Mouse (Mus musculus): ENCODE measurements around the gene Hoxc6. TPM values are rescaled to one million over a fixed set of nuclear protein-coding genes. Genes with fewer than 3 reads are reported as not detected.

Gene Hoxc6
- polyA plus RNA-seq, 1 experiment, result 0.16 TPM

GRCm38 (mm10) chr15:102965003-102965891 lies 32.8 kb upstream of the Hoxc6 start:
- 5% methylated on average over 26 of the region's 26 CpGs for WGBS
- no peak for DNase-seq
- Histone ChIP-seq H3K4me3 (replicated peaks; ENCODE audit: insufficient read depth, low read depth, low read length) (no peak overlapping the region), H3K27ac (ENCODE audit: insufficient read depth, low read length) (no peak overlapping the region), H3K4me1 (ENCODE audit: control insufficient read depth, insufficient read depth, low read length) (no peaks in the 10 kb centered on the region), H3K27me3 (ENCODE audit: control insufficient read depth, insufficient read depth, low read length) (peaks cover 20% of the 10 kb centered on the region; the same call in 1 of the 2 replicates)
- no peak for TF ChIP-seq CTCF (IDR thresholded peaks at IDR 0.05; ENCODE audit: borderline replicate concordance, insufficient read depth, low read depth, low read length)
- no peak for TF ChIP-seq POLR2A (IDR thresholded peaks at IDR 0.05; ENCODE audit: borderline replicate concordance, insufficient read depth, low read length)

- Histone ChIP-seq H3K4me1 (ENCODE audit: control insufficient read depth, insufficient read depth, low read length) (no peaks in the 10 kb centered on the region), H3K4me3 (replicated peaks; ENCODE audit: insufficient read depth, low read depth, low read length) (no peak overlapping the region), H3K27me3 (ENCODE audit: control insufficient read depth, insufficient read depth, low read length) (peaks cover 23% of the 10 kb centered on the region; the same call in 1 of the 2 replicates), H3K27ac (ENCODE audit: insufficient read depth, low read length) (no peak overlapping the region)
- no peak for DNase-seq
- 5% methylated on average over 29 of the region's 30 CpGs for WGBS
- peak; percentile 19; the same call in 1 of the 2 replicates for TF ChIP-seq CTCF (IDR thresholded peaks at IDR 0.05; ENCODE audit: borderline replicate concordance, insufficient read depth, low read depth, low read length)
- TF ChIP-seq POLR2A (IDR thresholded peaks at IDR 0.05; ENCODE audit: borderline replicate concordance, insufficient read depth, low read length), result no peak
Measured at GRCm38 (mm10) chr15:102965892-102966775, 31.9 kb upstream of the Hoxc6 start.

GRCm38 (mm10) chr15:102966776-102967311 lies 31.2 kb upstream of the Hoxc6 start, which contains the start of gene Hoxc10:
Gene Hoxc10, plus strand, starts transcription at chr15:102966796.
- no peak within 1 kb of the TSS for H3K27ac ChIP-seq (ENCODE audit: insufficient read depth, low read length)
- TF ChIP-seq CTCF (IDR thresholded peaks at IDR 0.05; ENCODE audit: borderline replicate concordance, insufficient read depth, low read depth, low read length), result no peak
- TF ChIP-seq POLR2A (IDR thresholded peaks at IDR 0.05; ENCODE audit: borderline replicate concordance, insufficient read depth, low read length), result no peak
- H3K27me3 ChIP-seq (ENCODE audit: control insufficient read depth, insufficient read depth, low read length), result peaks cover 23% of the 10 kb centered on the region; the same call in 1 of the 2 replicates
- no peak within 1 kb of the TSS for H3K4me3 ChIP-seq (replicated peaks; ENCODE audit: insufficient read depth, low read depth, low read length)
- DNase-seq, result no peak
- WGBS, result 4% methylated on average over 27 of the region's 27 CpGs
- no peaks in the 10 kb centered on the region for H3K4me1 ChIP-seq (ENCODE audit: control insufficient read depth, insufficient read depth, low read length)

DNA sequence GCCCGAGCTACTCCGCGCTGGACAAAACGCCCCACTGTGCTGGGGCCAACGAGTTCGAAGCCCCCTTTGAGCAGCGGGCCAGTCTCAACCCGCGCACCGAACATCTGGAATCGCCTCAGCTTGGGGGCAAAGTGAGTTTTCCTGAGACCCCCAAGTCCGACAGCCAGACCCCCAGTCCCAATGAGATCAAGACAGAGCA lies 30.8 kb upstream of the Hoxc6 start, which contains the start of gene Hoxc5:
TSS of gene Hoxc5 (plus strand) at position 132 of the 199 bp plus-strand sequence.
- H3K27ac ChIP-seq (ENCODE audit: insufficient read depth, low read length), result no peak within 1 kb of the TSS
- no peak for DNase-seq
- TF ChIP-seq POLR2A (IDR thresholded peaks at IDR 0.05; ENCODE audit: borderline replicate concordance, insufficient read depth, low read length) (no peak), CTCF (IDR thresholded peaks at IDR 0.05; ENCODE audit: borderline replicate concordance, insufficient read depth, low read depth, low read length) (no peak)
- H3K4me3 ChIP-seq (replicated peaks; ENCODE audit: insufficient read depth, low read depth, low read length), result no peak within 1 kb of the TSS
- H3K4me1 ChIP-seq (ENCODE audit: control insufficient read depth, insufficient read depth, low read length), result no peaks in the 10 kb centered on the region
- H3K27me3 ChIP-seq (ENCODE audit: control insufficient read depth, insufficient read depth, low read length), result peaks cover 23% of the 10 kb centered on the region; the same call in 1 of the 2 replicates
- 6% methylated on average over 12 of the region's 12 CpGs for WGBS

- 4% methylated on average over 34 of the region's 34 CpGs for WGBS
- TF ChIP-seq CTCF (IDR thresholded peaks at IDR 0.05; ENCODE audit: borderline replicate concordance, insufficient read depth, low read depth, low read length) (no peak), POLR2A (IDR thresholded peaks at IDR 0.05; ENCODE audit: borderline replicate concordance, insufficient read depth, low read length) (no peak)
- no peak for DNase-seq
- no peaks in the 10 kb centered on the region for H3K4me1 ChIP-seq (ENCODE audit: control insufficient read depth, insufficient read depth, low read length)
- H3K27me3 ChIP-seq (ENCODE audit: control insufficient read depth, insufficient read depth, low read length), result peaks cover 24% of the 10 kb centered on the region; the same call in 1 of the 2 replicates
- no peak overlapping the region for H3K27ac ChIP-seq (ENCODE audit: insufficient read depth, low read length)
- H3K4me3 ChIP-seq (replicated peaks; ENCODE audit: insufficient read depth, low read depth, low read length), result no peak overlapping the region
Measured at GRCm38 (mm10) chr15:102967511-102968397, 30.3 kb upstream of the Hoxc6 start.

DNA sequence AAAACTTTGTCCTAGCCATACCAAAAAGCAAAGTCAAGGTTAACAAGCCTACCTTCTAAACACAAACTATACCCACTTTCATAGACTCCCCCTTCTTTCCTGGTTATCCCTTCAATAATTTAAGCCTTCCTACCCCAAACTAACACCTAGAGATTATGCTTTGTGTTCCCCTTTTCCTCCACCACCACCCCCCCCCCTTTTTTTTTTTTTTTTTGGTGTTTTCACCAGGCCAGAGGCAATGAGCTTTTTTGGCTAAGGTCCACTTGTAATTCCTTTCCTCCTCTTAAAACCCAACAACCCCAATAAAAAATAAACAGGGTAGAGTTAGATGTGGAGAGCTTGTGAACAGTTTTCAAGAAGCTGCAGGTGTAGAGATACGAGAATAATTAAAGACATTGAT lies 28.8 kb upstream of the Hoxc6 start:
- Histone ChIP-seq H3K27ac (ENCODE audit: insufficient read depth, low read length) (no peak overlapping the region), H3K27me3 (ENCODE audit: control insufficient read depth, insufficient read depth, low read length) (peaks cover 18% of the 10 kb centered on the region; the same call in 1 of the 2 replicates), H3K4me1 (ENCODE audit: control insufficient read depth, insufficient read depth, low read length) (no peaks in the 10 kb centered on the region), H3K4me3 (replicated peaks; ENCODE audit: insufficient read depth, low read depth, low read length) (no peak overlapping the region)
- 32% methylated on average over 1 of the region's 1 CpGs for WGBS
- TF ChIP-seq CTCF (IDR thresholded peaks at IDR 0.05; ENCODE audit: borderline replicate concordance, insufficient read depth, low read depth, low read length), result no peak
- no peak for TF ChIP-seq POLR2A (IDR thresholded peaks at IDR 0.05; ENCODE audit: borderline replicate concordance, insufficient read depth, low read length)
- no peak for DNase-seq

- TF ChIP-seq CTCF (IDR thresholded peaks at IDR 0.05; ENCODE audit: borderline replicate concordance, insufficient read depth, low read depth, low read length), result no peak; the same call in 1 of the 2 replicates
- no peak for TF ChIP-seq POLR2A (IDR thresholded peaks at IDR 0.05; ENCODE audit: borderline replicate concordance, insufficient read depth, low read length)
- H3K27me3 ChIP-seq (ENCODE audit: control insufficient read depth, insufficient read depth, low read length), result peaks cover 15% of the 10 kb centered on the region; the same call in 1 of the 2 replicates
- DNase-seq, result no peak
- no peaks in the 10 kb centered on the region for H3K4me1 ChIP-seq (ENCODE audit: control insufficient read depth, insufficient read depth, low read length)
- no peak overlapping the region for H3K4me3 ChIP-seq (replicated peaks; ENCODE audit: insufficient read depth, low read depth, low read length)
- H3K27ac ChIP-seq (ENCODE audit: insufficient read depth, low read length), result no peak overlapping the region
- WGBS, result 1% methylated on average over 12 of the region's 12 CpGs
Measured at GRCm38 (mm10) chr15:102970740-102971139, 27.3 kb upstream of the Hoxc6 start.

All from cerebellum, adult 2 months (tissue).